Mouse (Mus musculus) testis, adult 2 months (tissue): ENCODE measurements around the gene Crybg2.

Experiments used
- CTCF ChIP-seq: fragments of 200-500 bp; IDR thresholded peaks from 2 replicates; pipeline ENCODE4 v1.5.1; 2012; ENCODE audit warnings: low read depth, mild to moderate bottlenecking, inconsistent platforms, low read length, moderate library complexity; ENCODE audit not compliant: control insufficient read depth, insufficient read depth, insufficient replicate concordance
- POLR2A ChIP-seq: fragments of 200-500 bp; IDR thresholded peaks from 2 replicates; pipeline ENCODE4 v1.6.1; 2012; ENCODE audit warnings: low read depth, mild to moderate bottlenecking, inconsistent platforms, low read length, moderate library complexity; ENCODE audit not compliant: control insufficient read depth

- peak; percentile 49; the same call in 1 of the 2 replicates for TF ChIP-seq CTCF
- no peak for TF ChIP-seq POLR2A
Measured at GRCm38 (mm10) chr4:134119644-134120043, 59.0 kb downstream of the Crybg2 start.
